Mouse (Mus musculus): ENCODE data around the gene Foxn3.

DNA sequence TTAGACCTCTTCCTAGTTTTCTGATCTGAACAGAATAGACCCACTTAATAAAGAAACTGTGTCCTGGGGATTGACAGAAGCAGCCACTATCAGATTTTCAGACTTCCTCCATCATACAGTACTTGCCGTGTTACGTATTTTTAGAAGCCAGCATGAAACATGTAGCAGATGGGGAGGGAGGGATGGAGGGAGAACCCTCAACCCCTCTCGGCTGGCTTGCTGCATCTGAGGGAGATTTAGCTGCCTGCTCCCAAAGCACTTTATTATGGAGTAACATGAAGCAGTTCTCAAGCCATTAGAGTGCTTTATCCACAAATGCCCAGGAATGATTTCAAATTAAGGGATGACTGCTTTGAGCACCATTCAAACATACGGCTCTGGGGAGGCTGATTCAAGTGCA is 377.1 kb downstream of the Foxn3 start:
- TF ChIP-seq POLR2A (IDR thresholded peaks at IDR 0.05; ENCODE audit: control insufficient read depth, extremely low read depth, insufficient read depth, low read length, poor library complexity) (no peak), CTCF (IDR thresholded peaks at IDR 0.05; ENCODE audit: borderline replicate concordance, control insufficient read depth, extremely low read depth, insufficient read depth, low read length, poor library complexity) (no peak)

Data from thymus, adult 2 months (tissue).